Mouse (Mus musculus): Measurements from ENCODE around the gene Plxnc1.

The Plxnc1 gene

GRCm38 (mm10) chr10:94849360-94849759 is 95.3 kb downstream of the Plxnc1 start:
- in situ Hi-C loops (cut with MboI; ENCODE audit: low pct_unique_long_range_greater_than_20kb in 1 of 2, low sequenced_read_pairs in 2 of 2, unreplicated experiment in 1 of 2) = no loop called here

GRCm38 (mm10) chr10:94848344-94848743 is 96.3 kb downstream of the Plxnc1 start:
- in situ Hi-C loops (cut with MboI; ENCODE audit: low pct_unique_long_range_greater_than_20kb in 1 of 2, low sequenced_read_pairs in 2 of 2, unreplicated experiment in 1 of 2) = no loop called here

GRCm38 (mm10) chr10:94846501-94847105 is 98.0 kb downstream of the Plxnc1 start:
- in situ Hi-C loops (cut with MboI; ENCODE audit: low pct_unique_long_range_greater_than_20kb in 1 of 2, low sequenced_read_pairs in 2 of 2, unreplicated experiment in 1 of 2) = no loop called here

GRCm38 (mm10) chr10:94844692-94845091 is 99.9 kb downstream of the Plxnc1 start:
- in situ Hi-C loops (cut with MboI; ENCODE audit: low pct_unique_long_range_greater_than_20kb in 1 of 2, low sequenced_read_pairs in 2 of 2, unreplicated experiment in 1 of 2) = no loop called here

- in situ Hi-C loops (cut with MboI; ENCODE audit: low pct_unique_long_range_greater_than_20kb in 1 of 2, low sequenced_read_pairs in 2 of 2, unreplicated experiment in 1 of 2) = no loop called here
Measured at GRCm38 (mm10) chr10:94835874-94836273, 108.8 kb downstream of the Plxnc1 start.

GRCm38 (mm10) chr10:94829407-94829806 is 115.2 kb downstream of the Plxnc1 start:
- in situ Hi-C loops (cut with MboI; ENCODE audit: low pct_unique_long_range_greater_than_20kb in 1 of 2, low sequenced_read_pairs in 2 of 2, unreplicated experiment in 1 of 2) = no loop called here

GRCm38 (mm10) chr10:94828734-94829230 is 115.9 kb downstream of the Plxnc1 start:
- in situ Hi-C loops (cut with MboI; ENCODE audit: low pct_unique_long_range_greater_than_20kb in 1 of 2, low sequenced_read_pairs in 2 of 2, unreplicated experiment in 1 of 2) = no loop called here

GRCm38 (mm10) chr10:94827890-94828733 is 116.5 kb downstream of the Plxnc1 start:
- in situ Hi-C loops (cut with MboI; ENCODE audit: low pct_unique_long_range_greater_than_20kb in 1 of 2, low sequenced_read_pairs in 2 of 2, unreplicated experiment in 1 of 2) = no loop called here

- in situ Hi-C loops (cut with MboI; ENCODE audit: low pct_unique_long_range_greater_than_20kb in 1 of 2, low sequenced_read_pairs in 2 of 2, unreplicated experiment in 1 of 2) = no loop called here
Measured at GRCm38 (mm10) chr10:94827325-94827724, 117.3 kb downstream of the Plxnc1 start.

GRCm38 (mm10) chr10:94826436-94826835 is 118.2 kb downstream of the Plxnc1 start:
- in situ Hi-C loops (cut with MboI; ENCODE audit: low pct_unique_long_range_greater_than_20kb in 1 of 2, low sequenced_read_pairs in 2 of 2, unreplicated experiment in 1 of 2) = no loop called here

- in situ Hi-C loops (cut with MboI; ENCODE audit: low pct_unique_long_range_greater_than_20kb in 1 of 2, low sequenced_read_pairs in 2 of 2, unreplicated experiment in 1 of 2) = no loop called here
Measured at GRCm38 (mm10) chr10:94825951-94826350, 118.7 kb downstream of the Plxnc1 start.

- in situ Hi-C loops (cut with MboI; ENCODE audit: low pct_unique_long_range_greater_than_20kb in 1 of 2, low sequenced_read_pairs in 2 of 2, unreplicated experiment in 1 of 2) = no loop called here
Measured at GRCm38 (mm10) chr10:94823971-94824760, 120.5 kb downstream of the Plxnc1 start.

GRCm38 (mm10) chr10:94818781-94819665 is 125.6 kb downstream of the Plxnc1 start:
- in situ Hi-C loops (cut with MboI; ENCODE audit: low pct_unique_long_range_greater_than_20kb in 1 of 2, low sequenced_read_pairs in 2 of 2, unreplicated experiment in 1 of 2) = no loop called here

GRCm38 (mm10) chr10:94818127-94818526 is 126.5 kb downstream of the Plxnc1 start:
- in situ Hi-C loops (cut with MboI; ENCODE audit: low pct_unique_long_range_greater_than_20kb in 1 of 2, low sequenced_read_pairs in 2 of 2, unreplicated experiment in 1 of 2) = no loop called here

- in situ Hi-C loops (cut with MboI; ENCODE audit: low pct_unique_long_range_greater_than_20kb in 1 of 2, low sequenced_read_pairs in 2 of 2, unreplicated experiment in 1 of 2) = no loop called here
Measured at GRCm38 (mm10) chr10:94811907-94812851, 132.5 kb downstream of the Plxnc1 start.

GRCm38 (mm10) chr10:94809946-94810472 is 134.6 kb downstream of the Plxnc1 start:
- in situ Hi-C loops (cut with MboI; ENCODE audit: low pct_unique_long_range_greater_than_20kb in 1 of 2, low sequenced_read_pairs in 2 of 2, unreplicated experiment in 1 of 2) = no loop called here

GRCm38 (mm10) chr10:94808275-94808674 is 136.4 kb downstream of the Plxnc1 start:
- in situ Hi-C loops (cut with MboI; ENCODE audit: low pct_unique_long_range_greater_than_20kb in 1 of 2, low sequenced_read_pairs in 2 of 2, unreplicated experiment in 1 of 2) = no loop called here

Data from mouse embryonic stem cell (cell line).